Mouse (Mus musculus) thymus, adult 2 months (tissue): ENCODE results near the gene Palmd. TPM values are rescaled to one million over a fixed set of nuclear protein-coding genes. Genes with fewer than 3 reads are reported as not detected.

Source experiments
- DNase-seq: peaks from one replicate; pipeline ENCODE4 v3.0.0; 2021
- H3K27ac ChIP-seq: fragments of 200-500 bp; 2 replicates; pipeline ENCODE4 v1.5.1; 2012; ENCODE audit warnings: low read length, control low read depth; ENCODE audit not compliant: control insufficient read depth, insufficient read depth
- H3K27me3 ChIP-seq: fragments of 200-500 bp; 2 replicates; pipeline ENCODE4 v1.6.1; 2012; ENCODE audit warnings: mild to moderate bottlenecking, low read length, moderate library complexity, mixed read lengths; ENCODE audit not compliant: control insufficient read depth, insufficient read depth
- H3K36me3 ChIP-seq: fragments of 200-500 bp; 2 replicates; pipeline ENCODE4 v1.6.1; 2012; ENCODE audit warnings: mild to moderate bottlenecking, low read length, moderate library complexity; ENCODE audit not compliant: control insufficient read depth, insufficient read depth
- H3K4me1 ChIP-seq: fragments of 200-500 bp; replicated peaks from 2 replicates; pipeline ENCODE4 v1.6.1; 2012; ENCODE audit warnings: low read length; ENCODE audit not compliant: control insufficient read depth, insufficient read depth
- H3K4me3 ChIP-seq: fragments of 200-500 bp; 2 replicates; pipeline ENCODE4 v1.5.1; 2012; ENCODE audit warnings: mild to moderate bottlenecking, low read length, control low read depth, moderate library complexity; ENCODE audit not compliant: control insufficient read depth, insufficient read depth
- CTCF ChIP-seq: fragments of 200-500 bp; IDR thresholded peaks from 2 replicates; pipeline ENCODE4 v1.5.1; 2012; ENCODE audit warnings: mild to moderate bottlenecking, control low read depth, low read length, moderate library complexity, borderline replicate concordance; ENCODE audit not compliant: control insufficient read depth, poor library complexity, insufficient read depth; ENCODE audit errors: extremely low read depth
- POLR2A ChIP-seq: fragments of 200-500 bp; IDR thresholded peaks from 2 replicates; pipeline ENCODE4 v1.6.1; 2012; ENCODE audit warnings: mild to moderate bottlenecking, low read length, control low read depth, moderate library complexity; ENCODE audit not compliant: control insufficient read depth, poor library complexity, insufficient read depth; ENCODE audit errors: extremely low read depth
- WGBS: fragments of 180-500 bp; shearing (Covaris S2); methylation state at CpG from one replicate; pipeline ENCODE4 v1.1.7; 2018; 5-methylcytosine and 5-hydroxymethylcytosine counted together
- polyA plus RNA-seq: library from polyadenylated mRNA; depleted of rRNA; stranded (reverse); fragments of >200 nt; gene quantifications from 2 replicates; pipeline ENCODE4 v1.2.3, GENCODE M21; 2012

Palmd gene
- polyA plus RNA-seq, 1 experiment: 1.0 TPM

DNA sequence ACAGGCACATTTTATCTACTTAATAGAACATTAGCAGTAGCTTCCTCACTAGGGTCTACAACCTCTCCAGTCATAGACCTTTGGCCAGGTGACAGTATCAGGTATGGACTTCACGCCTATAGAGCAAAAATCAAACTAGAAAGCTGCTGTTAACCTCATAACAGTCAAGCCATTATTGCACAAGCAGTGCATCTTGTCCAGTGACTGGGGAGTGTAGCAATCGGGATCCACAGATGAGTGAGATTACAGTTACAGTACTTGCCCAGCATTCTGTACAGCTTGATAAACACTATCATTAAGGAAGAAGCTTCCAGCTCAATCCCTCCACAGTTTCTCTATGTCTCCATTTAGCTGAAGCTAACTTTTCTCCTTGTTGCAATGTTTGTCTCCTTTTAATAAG is 22.4 kb upstream of the Palmd start:
- 96% methylated on average over 2 of the region's 2 CpGs for WGBS
- H3K27me3 ChIP-seq: no peaks in the 10 kb centered on the region
- no peaks in the 10 kb centered on the region for H3K36me3 ChIP-seq
- H3K27ac ChIP-seq: no peak overlapping the region
- no peaks in the 10 kb centered on the region for H3K4me1 ChIP-seq
- no peak for DNase-seq
- no peak for TF ChIP-seq CTCF
- TF ChIP-seq POLR2A: no peak
- no peak overlapping the region for H3K4me3 ChIP-seq

DNA sequence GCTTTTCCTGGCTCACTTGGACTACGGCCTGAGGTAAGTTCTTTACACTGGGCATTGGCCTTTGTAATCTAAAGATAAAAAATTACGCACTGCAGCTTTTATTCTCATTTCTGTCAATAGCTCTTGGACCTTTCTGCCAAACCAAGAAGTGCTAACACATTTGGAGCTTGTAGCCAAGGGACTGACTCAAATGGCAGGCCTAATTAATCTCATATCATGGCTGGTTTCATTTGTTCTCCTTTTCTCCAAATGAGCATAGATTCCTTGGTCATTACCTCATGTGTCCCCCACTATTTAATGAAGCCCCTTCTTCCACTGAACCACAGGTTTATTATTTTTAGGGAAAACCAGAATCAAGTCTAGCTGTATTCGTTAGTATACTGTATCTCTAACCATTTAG is 19.4 kb upstream of the Palmd start:
- Histone ChIP-seq H3K27me3 (no peaks in the 10 kb centered on the region), H3K27ac (no peak overlapping the region), H3K4me3 (no peak overlapping the region), H3K36me3 (no peaks in the 10 kb centered on the region), H3K4me1 (no peaks in the 10 kb centered on the region)
- DNase-seq: no peak
- WGBS: 92% methylated on average over 3 of the region's 3 CpGs
- no peak for TF ChIP-seq POLR2A
- no peak for TF ChIP-seq CTCF

DNA sequence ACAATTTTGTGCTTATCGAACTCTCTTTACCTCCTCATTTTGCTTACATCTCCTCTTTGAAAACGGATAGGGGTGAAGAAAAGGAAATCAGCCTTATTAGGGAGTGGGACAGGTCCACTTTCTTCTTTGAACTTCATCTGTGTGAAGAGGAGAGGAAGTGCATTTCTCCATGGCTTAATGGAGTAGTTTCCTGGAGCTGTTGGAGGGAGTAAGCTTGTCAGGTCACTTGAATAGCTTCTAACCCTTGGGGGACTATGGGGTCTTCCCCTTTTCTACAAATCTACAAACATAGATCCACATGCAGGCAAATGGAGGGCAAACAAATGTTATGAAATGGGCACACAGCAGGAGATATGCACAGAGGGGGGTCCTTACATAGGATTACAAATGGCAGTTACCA is 17.7 kb upstream of the Palmd start:
- Histone ChIP-seq H3K27me3 (no peaks in the 10 kb centered on the region), H3K4me3 (no peak overlapping the region), H3K27ac (no peak overlapping the region), H3K36me3 (no peaks in the 10 kb centered on the region), H3K4me1 (no peaks in the 10 kb centered on the region)
- no peak for TF ChIP-seq POLR2A
- TF ChIP-seq CTCF: no peak
- WGBS: 21% methylated on average over 2 of the region's 2 CpGs
- no peak for DNase-seq

DNA sequence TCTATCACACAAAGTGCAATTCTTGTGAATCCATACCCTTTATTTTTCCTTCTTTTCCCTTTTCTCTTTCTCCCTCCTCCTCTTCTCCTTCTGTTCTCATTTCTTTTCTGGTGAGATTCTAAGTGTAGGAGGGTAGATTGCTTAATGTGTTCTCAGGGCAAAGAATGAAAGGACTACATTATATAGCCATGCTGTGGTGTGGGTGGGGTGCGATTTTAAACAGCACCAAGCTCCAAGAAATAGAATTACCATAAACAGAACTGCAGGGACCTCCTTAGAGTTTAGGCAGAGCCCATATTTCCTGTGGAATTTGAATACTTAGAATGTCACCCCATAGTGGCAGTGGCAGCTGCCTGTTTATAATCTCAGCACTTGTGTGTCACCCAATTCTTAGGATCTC is 17.0 kb upstream of the Palmd start:
- Histone ChIP-seq H3K27ac (no peak overlapping the region), H3K4me3 (no peak overlapping the region), H3K36me3 (no peaks in the 10 kb centered on the region), H3K4me1 (no peaks in the 10 kb centered on the region), H3K27me3 (no peaks in the 10 kb centered on the region)
- no peak for TF ChIP-seq POLR2A
- no peak for DNase-seq
- WGBS: 77% methylated on average over 1 of the region's 1 CpGs

DNA sequence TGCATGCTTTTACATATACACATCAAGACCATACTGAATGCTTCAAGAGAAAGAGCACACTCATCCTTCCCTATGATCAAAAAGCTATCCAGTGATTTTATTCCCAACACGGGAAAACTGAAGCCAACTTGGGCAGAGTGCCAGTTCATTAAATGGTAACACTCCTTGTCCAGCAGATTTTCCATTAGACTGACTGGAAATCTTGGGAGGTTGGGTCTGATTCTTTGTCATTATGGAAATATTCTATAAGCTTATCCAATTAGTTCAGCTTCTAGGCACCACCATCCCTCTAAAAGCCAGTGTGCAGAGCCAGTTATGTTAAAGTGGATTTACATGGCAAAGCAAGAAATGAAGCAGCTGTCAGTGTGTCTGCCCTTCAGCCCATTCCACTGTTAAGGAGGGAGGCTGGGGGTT is 16.3 kb upstream of the Palmd start:
- Histone ChIP-seq H3K4me1 (no peaks in the 10 kb centered on the region), H3K4me3 (no peak overlapping the region), H3K27ac (no peak overlapping the region), H3K27me3 (no peaks in the 10 kb centered on the region), H3K36me3 (no peaks in the 10 kb centered on the region)
- no peak for DNase-seq
- TF ChIP-seq POLR2A: no peak
- TF ChIP-seq CTCF: no peak
- WGBS: 86% methylated on average over 1 of the region's 1 CpGs

DNA sequence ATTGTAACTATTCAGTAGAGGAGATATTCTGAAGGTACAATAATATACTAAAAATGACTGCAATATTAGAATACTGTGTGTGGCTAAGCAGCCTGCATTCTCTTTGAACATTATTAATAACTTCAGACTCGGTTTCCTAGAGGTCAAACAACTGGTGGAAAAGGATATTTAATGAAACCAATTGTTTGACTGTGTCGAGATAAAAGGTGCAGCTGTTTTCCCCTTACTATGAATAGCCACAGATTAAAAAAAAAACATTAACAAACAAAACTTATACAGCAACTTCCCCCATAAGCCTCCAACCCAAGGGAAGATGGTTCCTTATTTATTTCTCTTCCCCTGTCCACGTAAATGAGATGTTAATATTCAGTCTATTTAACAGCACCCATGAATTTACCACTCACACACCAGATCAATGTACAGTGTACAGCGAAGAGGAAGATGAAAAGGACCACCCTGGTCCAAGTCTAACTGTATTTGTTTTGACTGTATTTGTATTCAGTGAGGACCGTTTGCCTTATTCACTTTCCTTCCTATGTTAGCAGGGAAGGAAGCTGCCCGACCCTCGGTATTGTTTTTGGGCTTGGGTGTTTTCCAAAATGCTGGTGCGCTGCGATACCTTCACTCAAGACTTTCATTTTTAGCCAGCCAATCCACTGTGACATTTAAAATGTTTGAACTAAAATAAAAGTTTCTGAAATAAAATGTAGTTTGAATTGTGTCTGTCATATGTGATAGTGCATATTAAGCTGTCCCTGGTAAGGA is 13.2 kb upstream of the Palmd start:
- WGBS: 13% methylated on average over 9 of the region's 9 CpGs
- Histone ChIP-seq H3K27ac (no peak overlapping the region), H3K27me3 (no peaks in the 10 kb centered on the region), H3K4me1 (no peaks in the 10 kb centered on the region), H3K36me3 (no peaks in the 10 kb centered on the region), H3K4me3 (no peak overlapping the region)
- no peak for TF ChIP-seq CTCF
- no peak for TF ChIP-seq POLR2A
- DNase-seq: no peak

DNA sequence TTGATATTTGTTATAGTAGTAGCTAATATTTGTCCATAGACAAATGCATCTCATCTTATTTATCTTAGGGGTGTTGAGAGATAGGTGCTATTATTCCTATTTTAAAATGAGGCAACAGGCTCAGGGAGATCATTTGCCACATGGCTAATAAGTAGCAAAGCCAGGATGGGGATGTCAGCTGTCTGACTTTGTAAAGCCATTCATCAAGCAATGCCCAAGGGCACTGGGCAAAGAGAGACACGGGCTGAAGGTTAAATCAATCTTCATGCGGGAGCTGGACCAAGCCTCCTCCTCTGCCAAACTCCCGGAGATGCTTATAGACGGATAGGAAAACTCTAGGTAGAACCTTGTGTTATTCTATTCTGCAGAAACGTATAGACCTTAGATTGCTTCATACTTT is 999 bp upstream of the Palmd start:
- H3K36me3 ChIP-seq: no peaks in the 10 kb centered on the region
- H3K4me1 ChIP-seq: no peaks in the 10 kb centered on the region
- DNase-seq: no peak
- no peak overlapping the region for H3K27ac ChIP-seq
- H3K27me3 ChIP-seq: no peaks in the 10 kb centered on the region
- 91% methylated on average over 5 of the region's 5 CpGs for WGBS
- no peak overlapping the region for H3K4me3 ChIP-seq
- TF ChIP-seq CTCF (no peak), POLR2A (no peak)
